Mouse (Mus musculus): ENCODE results near the gene Dnajc7.
A peak's percentile ranks its signal among the peaks of the same experiment; 100 is the strongest.
"Not testable (repeated sequence)": the region's sequence is repeated elsewhere in the genome, so short reads cannot be mapped to it uniquely, and the experiment has no call there.

Dnajc7 gene

DNA sequence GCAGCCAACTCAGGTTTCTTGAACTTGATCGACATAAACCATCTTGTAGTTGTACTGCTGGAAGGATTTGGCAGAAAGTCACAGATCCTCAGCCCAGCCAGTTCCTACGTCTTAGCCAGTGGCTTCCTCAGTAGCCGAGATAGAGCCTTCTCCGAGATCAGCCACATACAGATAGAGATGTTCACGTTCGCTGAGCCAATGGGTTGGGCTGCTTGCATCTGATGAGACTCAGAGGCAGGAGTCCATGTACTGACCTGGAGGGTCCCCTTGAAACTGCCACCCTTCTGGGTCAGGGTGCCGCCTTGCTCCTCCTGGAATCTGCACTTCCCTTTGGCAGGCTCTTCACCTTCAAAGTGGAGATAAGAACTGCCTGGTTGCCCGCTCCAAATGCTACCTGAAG is 70.5 kb downstream of the Dnajc7 start:
- no peak for DNase-seq (ENCODE audit: low read depth, low spot score)

DNA sequence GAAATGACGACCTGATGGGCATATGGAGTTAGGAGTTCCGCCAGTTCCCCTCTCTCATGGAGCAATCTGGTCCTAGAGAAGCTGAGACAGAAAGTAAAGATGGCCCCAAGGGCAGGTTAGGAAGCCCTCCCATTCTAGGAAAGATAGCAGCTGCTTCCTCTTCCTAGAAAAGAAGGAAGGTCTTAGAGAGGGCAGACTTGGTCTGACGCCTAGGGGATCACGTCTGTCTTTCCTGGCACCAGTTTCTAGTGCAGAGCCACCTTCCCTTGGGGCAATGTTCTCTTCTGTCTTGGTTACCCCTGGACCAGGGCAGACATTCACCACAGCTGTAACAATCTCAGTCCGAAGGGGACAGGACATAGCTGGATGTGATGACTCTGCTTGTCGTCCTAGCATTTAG is 71.8 kb downstream of the Dnajc7 start:
- no peak for DNase-seq (ENCODE audit: low read depth, low spot score)

DNA sequence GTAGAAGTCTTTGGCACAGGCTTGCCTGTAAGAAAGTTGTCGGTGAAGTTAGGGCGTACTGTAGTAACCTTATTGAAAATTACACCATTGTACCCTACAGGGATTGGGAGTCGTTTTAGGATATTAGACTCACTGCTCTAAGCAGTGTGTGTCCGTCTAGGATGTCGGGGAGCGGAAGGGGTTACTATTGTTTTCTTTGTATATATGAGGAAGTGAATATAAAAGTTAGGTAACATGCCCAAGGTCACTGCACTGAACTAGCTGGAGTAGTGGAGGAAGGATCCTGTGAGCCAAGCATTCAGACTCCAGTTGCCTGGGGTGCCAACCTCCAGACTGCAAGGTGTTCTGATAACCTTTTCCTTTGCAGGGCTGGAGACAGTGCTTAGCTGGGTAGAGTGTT is 73.0 kb downstream of the Dnajc7 start:
- DNase-seq (ENCODE audit: low read depth, low spot score): no peak

DNA sequence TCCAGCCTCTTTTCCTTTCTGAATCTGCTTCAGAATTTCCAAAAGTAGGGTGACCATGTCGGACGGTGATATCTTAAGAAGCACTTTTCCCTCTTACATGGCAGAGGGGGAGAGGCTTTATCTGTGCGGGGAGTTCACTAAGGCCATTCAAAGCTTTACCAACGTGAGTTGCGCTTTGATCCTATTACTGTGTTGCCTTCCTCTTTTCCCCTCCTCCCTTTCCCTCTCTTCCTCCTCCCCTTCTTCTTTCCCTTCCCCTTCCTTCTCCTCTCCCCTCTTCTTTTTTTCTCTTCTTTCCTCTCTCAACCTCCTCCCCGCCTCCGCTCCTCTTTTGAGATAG is 74.3 kb downstream of the Dnajc7 start:
- no peak for DNase-seq (ENCODE audit: low read depth, low spot score)

DNA sequence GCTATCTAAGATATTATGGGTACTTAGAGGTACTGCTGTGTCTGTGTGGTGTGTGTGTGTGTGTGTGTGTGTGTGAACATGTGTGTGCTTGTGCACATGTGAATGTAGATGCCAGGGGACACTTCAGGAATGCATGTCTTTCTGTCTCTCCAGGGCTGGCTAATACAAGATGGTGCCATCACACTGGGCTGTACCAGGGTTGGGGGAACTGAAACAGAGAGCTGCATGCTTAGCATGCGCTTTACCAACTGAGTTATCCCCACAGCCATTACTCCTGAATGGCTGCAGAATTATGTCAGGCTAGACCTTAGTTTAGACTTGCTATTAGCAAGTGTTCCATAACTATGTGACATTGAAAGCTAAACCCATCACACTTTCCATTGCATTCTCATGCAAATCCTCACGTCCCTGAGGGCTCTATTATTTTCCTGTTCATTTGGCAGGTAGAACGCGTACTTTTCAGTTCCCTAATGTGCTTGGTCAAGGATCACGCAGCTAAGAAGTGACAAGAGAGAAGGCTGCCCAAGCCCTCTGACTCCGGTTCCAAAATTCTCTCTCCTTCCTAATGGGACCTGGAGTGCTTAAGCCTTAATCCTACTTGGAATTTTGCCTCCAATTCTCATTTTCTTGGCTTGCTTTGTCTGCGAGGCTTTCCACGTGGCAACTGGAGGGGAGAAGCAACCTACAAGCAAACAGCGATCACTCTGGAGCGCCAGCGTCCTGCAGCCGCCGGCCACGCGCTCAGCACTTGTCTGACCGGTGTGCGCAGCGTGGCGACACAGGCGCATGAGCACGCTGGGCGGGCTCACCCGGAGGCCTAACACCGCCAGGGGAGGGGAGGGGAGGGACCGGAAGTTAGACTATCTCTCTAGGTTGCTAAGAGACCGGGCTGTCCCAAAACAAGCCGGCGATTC is 74.9 kb downstream of the Dnajc7 start, which contains the start of gene Ttc25:
Gene Ttc25, plus strand, starts transcription at position 776 of the 914 bp plus-strand sequence.
- DNase-seq (ENCODE audit: low read depth, low spot score): peak; percentile 64

DNA sequence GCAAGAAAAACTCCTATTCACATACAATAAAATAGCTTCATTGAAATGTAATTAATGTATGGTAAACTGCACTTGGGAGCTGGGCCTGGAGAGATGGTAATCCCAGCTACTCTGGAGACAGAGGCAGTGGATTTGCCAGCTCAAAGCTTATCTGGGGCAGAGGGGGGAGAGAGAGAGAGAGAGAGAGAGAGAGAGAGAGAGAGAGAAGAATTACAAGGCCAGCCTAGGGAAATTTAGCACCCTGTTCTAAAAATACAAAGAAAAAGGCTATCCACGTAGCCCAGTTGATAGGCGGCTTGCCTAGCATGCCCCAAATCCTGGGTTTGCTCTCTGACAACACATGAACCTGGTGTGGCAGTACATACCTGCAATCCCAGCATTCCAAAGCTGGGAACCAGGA is 78.4 kb downstream of the Dnajc7 start:
- no peak for DNase-seq (ENCODE audit: low read depth, low spot score)

DNA sequence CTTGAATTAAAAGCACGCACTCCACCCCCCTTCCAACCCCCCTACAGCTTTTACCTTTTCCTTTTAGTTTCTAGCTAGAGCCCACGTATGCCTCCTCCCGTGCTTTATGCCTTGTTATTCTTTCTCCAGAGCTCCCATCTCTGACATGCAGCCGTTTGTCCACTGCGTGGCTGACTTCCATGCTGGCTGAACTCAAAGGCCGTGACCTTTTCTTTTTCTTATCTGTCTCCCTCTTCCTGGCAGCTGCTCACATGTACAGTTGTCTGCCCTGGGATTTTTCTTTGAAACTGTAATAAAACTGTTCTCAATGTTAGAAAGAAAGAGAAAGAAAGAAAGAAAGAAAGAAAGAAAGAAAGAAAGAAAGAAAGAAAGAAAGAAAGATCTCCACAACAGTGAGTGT is 79.0 kb downstream of the Dnajc7 start:
- no peak for DNase-seq (ENCODE audit: low read depth, low spot score)

DNA sequence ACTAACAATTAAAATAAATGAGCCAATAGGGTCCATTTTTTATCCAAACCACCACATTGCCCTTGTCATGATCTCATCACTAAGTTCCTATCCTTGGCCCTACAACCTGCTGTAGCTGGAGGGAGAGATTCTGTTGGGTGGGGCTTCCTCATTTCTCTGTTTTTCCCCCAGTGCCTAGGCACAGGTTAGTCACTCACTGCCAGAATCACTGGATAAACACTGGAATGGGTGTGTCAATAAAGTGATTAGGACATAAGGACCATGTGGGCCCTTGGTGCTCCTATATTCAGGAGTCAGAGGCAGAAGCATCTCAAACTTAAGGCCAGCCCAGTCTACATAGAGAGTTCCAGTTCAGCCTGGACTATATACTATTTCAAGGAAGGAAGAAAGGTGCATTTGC is 83.5 kb downstream of the Dnajc7 start:
- DNase-seq (ENCODE audit: low read depth, low spot score): no peak

DNA sequence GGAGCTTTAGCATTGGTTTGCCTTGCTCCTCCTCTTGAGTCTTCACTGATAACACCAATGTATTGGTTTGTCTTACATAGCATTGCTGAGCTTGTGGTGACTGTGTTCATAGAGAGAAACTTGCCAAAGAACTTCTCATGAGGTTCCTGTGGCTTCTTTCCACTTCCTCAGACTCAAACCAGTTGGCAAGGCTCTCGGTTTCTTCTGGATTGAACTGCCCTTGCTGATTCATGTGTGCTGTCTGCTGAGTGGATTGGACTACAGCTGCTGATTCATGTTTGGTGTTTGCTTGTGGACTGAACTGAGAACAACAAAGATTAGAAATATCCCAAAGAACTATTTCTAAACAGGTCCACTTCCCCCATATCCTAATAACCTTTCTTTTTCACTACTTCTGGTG is 84.0 kb downstream of the Dnajc7 start:
- DNase-seq (ENCODE audit: low read depth, low spot score): no peak

DNA sequence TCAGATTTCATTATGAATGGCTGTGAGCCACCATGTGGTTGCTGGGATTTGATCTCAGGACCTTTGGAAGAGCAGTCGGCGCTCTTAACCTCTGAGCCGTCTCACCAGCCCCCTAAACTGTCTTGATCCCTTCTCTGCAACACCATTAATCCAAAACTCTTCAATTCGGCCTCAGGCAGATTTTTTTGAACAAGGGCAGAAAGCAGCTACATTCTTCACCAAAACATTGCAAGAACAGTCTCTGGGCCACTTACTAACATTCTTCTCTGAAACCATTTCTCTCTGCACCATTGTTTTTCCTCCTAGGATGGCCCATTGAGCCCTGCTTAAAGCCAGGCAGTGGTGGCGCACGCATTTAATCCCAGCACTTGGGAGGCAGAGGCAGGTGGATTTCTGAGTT is 85.1 kb downstream of the Dnajc7 start:
- not testable (repeated sequence) for DNase-seq (ENCODE audit: low read depth, low spot score)

DNA sequence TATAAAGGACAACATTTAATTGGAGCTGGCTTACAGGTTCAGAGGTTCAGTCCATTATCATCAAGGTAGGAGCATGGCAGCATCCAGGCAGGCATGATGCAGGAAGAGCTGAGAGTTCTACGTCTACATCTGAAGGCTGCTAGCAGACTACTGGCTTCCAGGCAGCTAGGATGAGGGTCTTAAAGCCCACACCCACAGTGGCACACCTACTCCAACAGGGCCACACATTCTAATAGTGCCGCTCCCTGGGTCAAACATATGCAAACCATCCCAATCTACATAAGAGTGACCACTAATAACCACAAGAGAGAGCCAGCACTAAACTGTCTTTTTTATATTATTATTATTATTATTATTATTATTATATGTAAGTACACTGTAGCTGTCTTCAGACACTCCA is 85.6 kb downstream of the Dnajc7 start:
- not testable (repeated sequence) for DNase-seq (ENCODE audit: low read depth, low spot score)

DNA sequence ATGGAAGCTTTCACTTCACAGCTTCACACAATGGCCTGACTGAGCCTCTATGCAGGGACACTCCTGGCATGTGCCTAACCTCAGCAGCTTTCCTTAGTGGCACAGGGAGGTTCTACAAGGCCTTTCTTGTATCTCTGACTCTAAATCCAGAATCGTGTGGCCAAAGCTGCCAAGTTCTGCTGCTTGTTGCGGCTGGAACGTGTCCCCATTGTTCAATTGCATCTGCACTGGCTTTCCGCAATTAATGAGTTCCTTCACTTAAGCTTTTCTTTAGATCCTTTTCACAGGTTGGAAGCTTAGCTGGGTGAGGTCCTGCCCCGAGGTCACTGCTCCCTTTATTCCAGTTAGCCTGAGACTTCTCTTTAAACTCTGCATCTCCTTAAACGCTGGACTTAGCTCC is 86.1 kb downstream of the Dnajc7 start:
- no peak for DNase-seq (ENCODE audit: low read depth, low spot score)

Data from brain, embryonic 18.5 days (tissue).